Mouse (Mus musculus) E14TG2a.4 (cell line): ENCODE results near the gene Sept6.

Source experiments
- H3K27me3 ChIP-seq: 2 replicates; pipeline ENCODE4 v1.6.1; 2014; ENCODE audit warnings: low read length, control low read depth; ENCODE audit not compliant: insufficient read depth
- H3K36me3 ChIP-seq: 2 replicates; pipeline ENCODE4 v1.6.1; 2014; ENCODE audit warnings: low read length, control low read depth; ENCODE audit not compliant: insufficient read depth
- H3K4me1 ChIP-seq: replicated peaks from 2 replicates; pipeline ENCODE4 v1.6.1; 2014; ENCODE audit warnings: low read depth, low read length, control low read depth
- H3K4me3 ChIP-seq: replicated peaks from 2 replicates; pipeline ENCODE4 v1.5.1; 2014; ENCODE audit warnings: mild to moderate bottlenecking, low read length
- H3K9me3 ChIP-seq: 2 replicates; pipeline ENCODE4 v1.6.1; 2014; ENCODE audit warnings: low read length, control low read depth
- CTCF ChIP-seq: conservative IDR thresholded peaks from 2 replicates; pipeline ENCODE4 v1.5.1; 2014; ENCODE audit warnings: low read length
- NANOG ChIP-seq: IDR thresholded peaks from 2 replicates; pipeline ENCODE4 v1.6.1; 2014; ENCODE audit warnings: borderline replicate concordance, low read length, mixed read lengths
- POU5F1 ChIP-seq: IDR thresholded peaks from 2 replicates; pipeline ENCODE4 v1.6.1; 2014; ENCODE audit warnings: low read length, borderline replicate concordance

Gene Sept6

GRCm38 (mm10) chrX:36989234-36989751 lies 2.3 kb downstream of the Sept6 start:
- Histone ChIP-seq H3K36me3 (no peaks in the 10 kb centered on the region), H3K4me3 (peak overlapping the region; percentile 80), H3K4me1 (peaks cover 5% of the 10 kb centered on the region; the same call in 1 of the 2 replicates), H3K9me3 (no peaks in the 10 kb centered on the region), H3K27me3 (peaks cover 22% of the 10 kb centered on the region)
- TF ChIP-seq POU5F1, result no peak
- TF ChIP-seq CTCF, result no peak
- no peak for TF ChIP-seq NANOG

DNA sequence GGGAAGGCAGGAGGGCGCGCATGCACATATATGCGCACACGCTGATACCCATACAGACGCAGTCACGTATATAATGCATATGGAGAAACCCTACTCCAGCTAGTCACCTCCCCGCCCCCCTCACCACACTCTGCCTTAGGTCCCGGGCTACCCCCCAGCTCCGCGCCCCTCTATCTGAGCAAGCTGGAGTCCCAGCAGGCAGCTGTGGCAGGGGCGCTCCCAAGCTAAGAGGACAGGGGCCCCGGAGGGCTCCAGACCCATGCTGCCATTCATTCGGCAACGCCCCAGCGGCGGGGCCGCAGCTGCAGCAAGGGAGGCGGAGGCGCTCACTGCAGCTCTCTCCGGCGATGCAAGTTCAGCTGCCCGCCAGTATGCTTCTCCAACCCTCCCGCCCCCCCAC lies 2.8 kb downstream of the Sept6 start:
- peaks cover 5% of the 10 kb centered on the region; the same call in 1 of the 2 replicates for H3K4me1 ChIP-seq
- TF ChIP-seq POU5F1 (no peak), CTCF (no peak), NANOG (no peak)

GRCm38 (mm10) chrX:36987851-36988250 lies 3.7 kb downstream of the Sept6 start:
- no peaks in the 10 kb centered on the region for H3K36me3 ChIP-seq
- H3K4me3 ChIP-seq, result no peak overlapping the region
- peaks cover 22% of the 10 kb centered on the region for H3K27me3 ChIP-seq
- no peak for TF ChIP-seq POU5F1
- TF ChIP-seq CTCF, result no peak
- TF ChIP-seq NANOG, result no peak
- H3K4me1 ChIP-seq, result peaks cover 5% of the 10 kb centered on the region; the same call in 1 of the 2 replicates
- H3K9me3 ChIP-seq, result no peaks in the 10 kb centered on the region

More for the DNA sequence above, 2.8 kb downstream of the Sept6 start:
- peak overlapping the region; percentile 80 for H3K4me3 ChIP-seq
- H3K36me3 ChIP-seq, result no peaks in the 10 kb centered on the region
- peaks cover 22% of the 10 kb centered on the region for H3K27me3 ChIP-seq
- H3K9me3 ChIP-seq, result no peaks in the 10 kb centered on the region

DNA sequence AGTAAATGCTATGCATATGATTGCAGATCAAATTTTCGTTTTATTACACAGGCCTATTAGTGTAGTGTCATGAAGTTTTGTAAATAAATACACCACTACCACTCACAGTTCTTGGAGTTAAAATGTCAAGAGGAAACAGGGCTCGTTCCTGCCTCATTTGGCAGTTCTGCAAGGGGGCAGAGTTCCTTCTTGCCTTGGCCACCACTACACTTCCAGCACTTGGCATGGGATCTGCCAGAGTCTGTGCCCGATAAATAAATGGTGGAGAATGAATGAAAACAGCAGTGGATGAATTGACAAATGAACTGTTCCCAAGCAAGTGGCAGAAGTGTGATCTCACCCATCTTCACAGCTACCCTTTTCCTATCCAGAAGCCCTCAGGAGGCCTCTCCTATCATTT lies 6.6 kb downstream of the Sept6 start:
- no peaks in the 10 kb centered on the region for H3K36me3 ChIP-seq
- H3K4me3 ChIP-seq, result no peak overlapping the region
- H3K27me3 ChIP-seq, result peaks cover 22% of the 10 kb centered on the region
- H3K9me3 ChIP-seq, result no peaks in the 10 kb centered on the region
- peaks cover 5% of the 10 kb centered on the region; the same call in 1 of the 2 replicates for H3K4me1 ChIP-seq
- TF ChIP-seq POU5F1, result no peak
- TF ChIP-seq CTCF, result no peak
- TF ChIP-seq NANOG, result no peak

DNA sequence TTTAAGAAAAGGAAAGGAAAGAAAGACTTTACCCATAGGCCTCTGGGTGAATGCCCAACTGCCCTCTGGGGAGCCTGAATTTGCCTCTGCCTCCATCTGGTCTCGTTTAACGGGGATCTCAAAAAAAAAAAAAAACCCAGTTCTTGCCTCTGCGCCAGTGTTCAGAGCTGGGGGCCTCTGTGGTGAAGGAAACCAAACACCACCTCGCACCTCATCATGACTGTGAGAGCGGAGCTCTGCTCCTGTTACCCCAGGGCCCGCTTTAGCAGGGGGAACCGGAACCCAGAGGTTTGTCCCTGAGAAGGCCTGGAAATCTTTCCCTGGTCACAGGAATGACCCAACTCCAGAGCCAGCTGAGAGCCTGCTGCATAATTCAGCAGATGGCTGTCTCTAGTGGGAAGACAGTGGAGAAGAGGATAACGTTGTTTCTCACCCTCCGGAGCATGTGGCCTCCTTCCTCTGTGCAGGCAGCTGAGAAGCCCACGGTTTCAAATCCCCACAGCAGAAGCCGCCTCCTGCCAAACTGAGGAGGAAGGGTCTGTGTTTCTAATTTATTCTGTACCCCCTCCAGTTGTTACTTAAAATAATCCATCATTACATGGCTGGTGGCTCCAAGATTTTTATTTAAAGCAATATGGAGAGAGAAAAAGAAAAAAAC lies 7.8 kb downstream of the Sept6 start:
- Histone ChIP-seq H3K4me1 (0 out of 2 replicates have a peak, but pooled peaks cover 3% of the 10 kb centered on the region), H3K27me3 (peaks cover 21% of the 10 kb centered on the region), H3K4me3 (no peak overlapping the region), H3K9me3 (no peaks in the 10 kb centered on the region), H3K36me3 (no peaks in the 10 kb centered on the region)
- no peak for TF ChIP-seq POU5F1

DNA sequence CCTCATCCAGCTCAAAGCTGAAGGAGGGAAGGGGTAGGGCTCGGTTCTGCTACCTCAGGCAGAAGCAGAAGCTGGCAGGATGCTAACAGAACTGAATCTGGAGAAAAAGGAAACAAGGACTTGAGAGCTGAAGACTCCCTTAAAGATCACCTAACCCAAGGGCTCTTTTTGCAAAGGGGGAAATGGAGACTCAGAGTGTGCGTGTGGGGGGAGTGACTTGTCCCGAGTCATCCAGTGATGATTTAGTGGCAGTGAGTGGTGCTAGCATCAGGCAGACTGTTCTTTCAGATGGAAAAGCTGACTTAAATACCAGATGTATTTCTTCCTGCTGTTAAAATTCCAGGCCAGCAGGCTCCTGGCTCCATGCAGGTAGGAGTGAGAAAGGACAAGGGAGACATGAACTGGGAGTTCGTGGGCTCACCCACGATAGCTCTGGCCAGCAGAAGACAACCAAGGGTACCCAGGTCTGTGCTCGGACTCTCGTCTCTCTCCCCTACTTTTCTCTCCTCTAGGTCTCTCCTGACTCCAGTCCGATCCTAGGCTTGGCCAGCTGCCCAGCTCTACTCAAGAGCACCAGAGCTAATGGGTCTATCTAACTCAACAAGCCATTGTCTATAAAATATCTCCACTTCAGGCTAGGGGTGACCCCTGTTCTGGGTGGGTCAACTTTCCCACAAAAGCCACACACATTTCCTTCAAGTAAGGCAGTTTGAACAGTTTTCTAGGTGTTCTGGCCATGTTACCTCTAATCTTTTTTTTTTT lies 8.5 kb downstream of the Sept6 start:
- TF ChIP-seq POU5F1 (no peak), NANOG (no peak), CTCF (no peak)
- H3K4me3 ChIP-seq, result no peak overlapping the region

GRCm38 (mm10) chrX:36980563-36981187 lies 10.9 kb downstream of the Sept6 start:
- H3K9me3 ChIP-seq, result no peaks in the 10 kb centered on the region
- no peaks in the 10 kb centered on the region for H3K4me1 ChIP-seq
- no peak for TF ChIP-seq CTCF
- no peaks in the 10 kb centered on the region; the same call in 1 of the 2 replicates for H3K27me3 ChIP-seq
- no peaks in the 10 kb centered on the region for H3K36me3 ChIP-seq
- H3K4me3 ChIP-seq, result no peak overlapping the region

More for the DNA sequence above, 8.5 kb downstream of the Sept6 start:
- H3K36me3 ChIP-seq, result no peaks in the 10 kb centered on the region
- H3K9me3 ChIP-seq, result no peaks in the 10 kb centered on the region
- peaks cover 15% of the 10 kb centered on the region for H3K27me3 ChIP-seq
- H3K4me1 ChIP-seq, result no peaks in the 10 kb centered on the region

- no peaks in the 10 kb centered on the region for H3K36me3 ChIP-seq
- H3K4me3 ChIP-seq, result no peak overlapping the region
- no peaks in the 10 kb centered on the region for H3K27me3 ChIP-seq
- TF ChIP-seq CTCF (no peak), NANOG (no peak), POU5F1 (no peak)
- H3K4me1 ChIP-seq, result no peaks in the 10 kb centered on the region
- H3K9me3 ChIP-seq, result no peaks in the 10 kb centered on the region
Measured at GRCm38 (mm10) chrX:36977863-36978262, 13.7 kb downstream of the Sept6 start.
